ENCODE assay signal across 10 mouse cellular contexts in the genomic region with DNA sequence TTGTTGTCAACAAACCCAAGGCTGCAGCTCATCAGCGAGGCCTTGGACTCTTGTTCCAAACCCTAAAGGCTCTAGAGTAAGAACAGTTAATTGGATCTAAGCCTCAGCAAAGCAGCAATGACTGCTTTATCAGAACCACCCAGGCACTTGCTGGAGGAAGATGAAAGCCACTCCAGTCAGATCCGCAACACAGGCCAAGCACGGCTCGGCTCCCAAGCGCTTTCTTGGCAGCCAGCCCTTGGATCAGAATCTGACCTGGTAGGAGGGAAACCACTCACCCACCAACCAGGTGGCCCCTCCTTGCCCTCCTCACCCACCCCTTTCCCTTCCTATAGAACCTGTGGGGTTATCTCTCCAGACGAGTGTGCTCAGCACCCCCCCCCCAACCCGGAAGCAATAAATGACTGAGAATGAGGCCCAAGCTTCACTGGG. TPM values are rescaled to one million over a fixed set of nuclear protein-coding genes. Genes with fewer than 3 reads are reported as not detected.
DNase-seq lines count a peak whose midpoint lies in the region; ATAC-seq lines count a peak whose summit lies in the region.
"Had no signal": no experiment of that assay in that cellular context is flagged by ENCODE, and none has a peak within 500 bp of the region (broad histone marks: within the 10 kb centered on the region; RNA-seq: fewer than 3 reads in every experiment).

No protein-coding gene starts in this region.

- no peaks in the 10 kb centered on the region for H3K27me3 ChIP-seq in heart, embryonic 11.5 days (ENCODE audit: control insufficient read depth, insufficient read depth, low read length)

- intact Hi-C loops in gastrocnemius, postnatal 36 days (cut with DNase I) = no loop called here

- H3K9ac ChIP-seq in heart, embryonic 11.5 days (ENCODE audit: low read depth, low read length) = no peak overlapping the region

- no peak overlapping the region for H3K4me2 ChIP-seq in heart, embryonic 11.5 days

- DNase-seq in heart, adult 11 months = peak; percentile 98
- DNase-seq in cerebellum, postnatal 25 days = peak; percentile 70 to 83
- peak; percentile 57 for DNase-seq in kidney, adult 9 months
- DNase-seq in ovary, postnatal 14 days (ENCODE audit: low spot score) = peak; percentile 63
- DNase-seq in layer of hippocampus, postnatal 14 days (ENCODE audit: low spot score in 2 of 2) = no peak
- DNase-seq in gastrocnemius, postnatal 36 days = no peak
- no peak for DNase-seq in right cerebral cortex, adult 2 months (ENCODE audit: low spot score in 2 of 2)

- H3K27ac ChIP-seq in heart, embryonic 11.5 days (ENCODE audit: low read depth, low read length) = no peak overlapping the region
- H3K27ac ChIP-seq: midbrain, embryonic 10.5 days had no signal

- no peaks in the 10 kb centered on the region for H3K9me3 ChIP-seq in heart, embryonic 11.5 days (replicated peaks; ENCODE audit: control insufficient read depth, low read length)
- H3K9me3 ChIP-seq: midbrain, embryonic 10.5 days had no signal

- 0 out of 2 replicates have a peak, but pooled peaks cover 6% of the 10 kb centered on the region for H3K4me1 ChIP-seq in heart, embryonic 11.5 days (ENCODE audit: control insufficient read depth, insufficient read depth, low read length)
- H3K4me1 ChIP-seq: midbrain, embryonic 10.5 days had no signal

- 51% methylated on average over 7 of the region's 7 CpGs for whole genome bisulfite sequencing in heart, embryonic 11.5 days (ENCODE audit: insufficient replicate concordance)

- H3K36me3 ChIP-seq in heart, embryonic 11.5 days (ENCODE audit: control insufficient read depth, insufficient read depth, low read length) = no peaks in the 10 kb centered on the region
- H3K36me3 ChIP-seq: midbrain, embryonic 10.5 days had no signal

- no peak for ATAC-seq in heart, embryonic 11.5 days (replicated peaks; ENCODE audit: insufficient number of reproducible peaks, low FRiP score, low TSS enrichment)
- ATAC-seq: CD4-positive, CD25-positive, alpha-beta regulatory T cell, adult 4 months had no signal

- H3K4me3 ChIP-seq in heart, embryonic 11.5 days (ENCODE audit: low read depth, low read length) = no peak overlapping the region
- H3K4me3 ChIP-seq: midbrain, embryonic 10.5 days had no signal

RNA-seq across cellular contexts. Expression of gene Gas6, which starts 21.7 kb away (rescaled TPM):
- polyA plus RNA-seq in heart, embryonic 11.5 days (2014; fragmentation: Nextera tagmentation; extraction: Ambion mirVana) = 12.4 and 17.7 TPM in 2 replicates
- 100 to 1,000 TPM; 104 to 115 TPM for total RNA-seq in layer of hippocampus, postnatal 14 days (2021)
- 10 to 100 TPM; 55.1 to 58.8 TPM for total RNA-seq in gastrocnemius, postnatal 36 days (2021)
- polyA plus RNA-seq: CD4-positive, CD25-positive, alpha-beta regulatory T cell, adult 4 months had no signal

RNA-seq across cellular contexts. Expression of gene 1700029H14Rik, which starts 46.2 kb away (rescaled TPM):
- not detected in 2 replicates for polyA plus RNA-seq in heart, embryonic 11.5 days (2014; fragmentation: Nextera tagmentation; extraction: Ambion mirVana)
- total RNA-seq in layer of hippocampus, postnatal 14 days (2021) = 1 to 10 TPM in 1 of 2 experiments, under 1 TPM in 1; 0.41 to 1.3 TPM
- total RNA-seq in gastrocnemius, postnatal 36 days (2021) = not detected
- polyA plus RNA-seq: midbrain, embryonic 10.5 days had no signal

Comparison
In these comparisons a context has a peak if more than half of its experiments do, and no peak if none do; other contexts are left out.
1. DNase-seq: peak in heart, adult 11 months (single experiment), cerebellum, postnatal 25 days (2 of 2), kidney, adult 9 months (single experiment) and ovary, postnatal 14 days (single experiment); none in layer of hippocampus, postnatal 14 days (0 of 2), gastrocnemius, postnatal 36 days (0 of 2) and right cerebral cortex, adult 2 months (0 of 2).